Mouse (Mus musculus): ENCODE data around the gene Fcnb.

DNA sequence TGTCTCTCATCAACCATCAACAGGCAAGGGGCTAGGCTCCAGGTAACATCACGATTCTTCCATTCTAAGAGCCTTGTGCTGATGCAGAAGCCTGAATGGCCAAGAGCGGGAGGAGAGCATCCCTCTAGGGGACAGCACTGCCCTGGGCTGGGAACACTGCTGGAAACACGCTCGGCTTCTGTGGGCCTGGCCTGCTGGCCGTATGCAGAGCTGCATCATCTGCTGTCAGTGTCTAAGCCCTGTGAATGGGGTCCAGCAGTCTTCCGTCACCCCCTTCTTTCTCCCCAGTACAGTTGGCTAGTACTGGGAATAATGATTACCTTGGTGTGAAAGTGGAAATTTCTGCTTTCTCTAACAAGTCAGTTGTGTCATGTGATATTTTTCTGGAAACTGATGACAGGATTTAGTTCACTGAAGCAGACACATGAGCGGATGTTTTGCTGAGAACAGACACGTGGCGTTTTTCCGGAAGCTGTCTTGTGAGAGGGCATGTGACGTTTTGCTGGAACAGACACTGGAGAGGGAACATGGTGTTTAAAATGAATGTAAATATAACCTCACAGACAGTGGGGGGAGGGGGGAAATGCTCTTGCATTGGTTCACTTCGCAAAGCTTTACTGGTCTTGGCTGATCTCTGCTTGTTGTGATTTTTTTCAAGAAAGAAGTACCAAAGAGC is 42.2 kb upstream of the Fcnb start:
- no peak for TF ChIP-seq CTCF (IDR thresholded peaks at IDR 0.05; ENCODE audit: low read depth, low read length)
- no peak for TF ChIP-seq GATA1 (IDR thresholded peaks at IDR 0.05; ENCODE audit: borderline replicate concordance, low read length)

Data from G1E (cell line).